Mouse (Mus musculus): ENCODE data around the gene Nectin2.
"Not testable (repeated sequence)": the region's sequence is repeated elsewhere in the genome, so short reads cannot be mapped to it uniquely, and the experiment has no call there.

The Nectin2 gene

GRCm38 (mm10) chr7:19688611-19689010, 61.7 kb downstream of the Nectin2 start:
- no peak for DNase-seq (ENCODE audit: low read depth, low spot score)

DNA sequence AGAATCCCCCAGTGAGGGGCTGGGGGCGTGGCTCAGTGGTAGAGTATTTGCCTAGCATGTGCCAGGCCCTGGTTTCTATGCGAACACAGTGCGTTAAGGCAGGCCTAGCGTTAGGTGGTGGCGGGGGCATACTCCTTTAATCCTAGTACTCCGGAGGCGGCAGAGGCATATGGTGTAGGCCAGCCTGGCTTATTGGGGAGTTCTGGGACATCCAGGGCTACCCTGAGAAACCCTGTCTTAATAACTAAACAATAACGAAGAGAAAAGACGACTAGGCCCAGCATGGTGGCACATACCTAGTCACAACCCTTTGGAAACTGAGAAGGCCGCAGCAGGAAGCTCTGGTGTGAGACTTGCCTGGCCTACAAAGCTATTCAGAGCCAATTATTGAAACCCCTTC, 62.2 kb downstream of the Nectin2 start:
- no peak for DNase-seq (ENCODE audit: low read depth, low spot score)

DNA sequence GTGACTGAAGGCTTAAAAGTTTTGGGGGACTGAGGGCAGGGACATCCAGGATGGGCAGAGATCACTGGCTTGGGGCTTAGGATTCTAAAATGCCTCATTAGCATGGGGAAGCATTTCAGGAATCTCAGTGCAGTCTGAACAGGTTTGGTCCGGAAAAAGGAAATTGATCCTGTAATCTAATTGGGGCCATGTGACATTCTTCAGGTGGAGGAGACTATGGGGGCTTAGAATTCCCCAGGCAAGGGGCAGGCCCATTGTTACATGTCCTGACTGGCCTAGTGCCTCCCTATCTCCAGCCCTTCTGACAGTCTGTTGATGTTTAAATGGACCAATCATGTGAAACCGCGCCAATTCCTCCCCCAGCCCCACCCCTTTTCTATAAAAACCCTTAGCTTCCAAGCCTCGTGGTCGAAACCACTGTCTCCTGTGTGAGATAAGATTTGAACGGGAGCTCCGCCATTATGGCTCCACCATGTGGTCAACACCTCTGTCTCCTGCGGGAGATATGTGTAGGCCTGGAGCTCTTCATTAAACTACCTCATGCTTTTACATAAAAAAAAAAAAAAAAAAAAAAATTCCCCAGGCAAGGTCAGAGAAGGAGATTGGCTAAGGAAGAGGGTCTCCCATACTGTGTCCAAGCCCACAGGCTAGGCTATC, 63.2 kb downstream of the Nectin2 start:
- not testable (repeated sequence) for DNase-seq (ENCODE audit: low read depth, low spot score)

GRCm38 (mm10) chr7:19686521-19686920, 63.8 kb downstream of the Nectin2 start:
- DNase-seq (ENCODE audit: low read depth, low spot score), result no peak

- no peak for DNase-seq (ENCODE audit: low read depth, low spot score)
Observed at GRCm38 (mm10) chr7:19685374-19685773, 64.9 kb downstream of the Nectin2 start.

DNA sequence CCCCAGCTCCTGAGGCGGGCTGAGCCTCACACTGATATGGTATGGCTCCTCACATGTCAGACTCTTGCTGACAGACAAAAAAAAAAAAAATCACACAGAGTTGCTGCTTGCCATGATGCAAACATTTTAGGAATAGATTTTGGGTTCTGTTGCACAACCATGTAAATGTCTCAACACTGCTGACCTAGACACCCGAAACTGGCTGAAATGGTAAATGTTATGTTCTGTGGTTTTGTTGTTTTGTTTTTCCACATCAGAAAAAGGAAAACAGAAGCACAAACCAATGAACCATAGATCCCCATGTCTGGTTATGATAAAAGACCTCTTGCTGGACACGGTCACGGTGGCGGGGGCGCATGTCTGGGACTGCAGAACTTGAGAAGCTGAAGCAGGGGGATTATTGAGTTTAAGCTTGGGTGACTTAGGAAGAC, 66.5 kb downstream of the Nectin2 start:
- no peak for DNase-seq (ENCODE audit: low read depth, low spot score)

DNA sequence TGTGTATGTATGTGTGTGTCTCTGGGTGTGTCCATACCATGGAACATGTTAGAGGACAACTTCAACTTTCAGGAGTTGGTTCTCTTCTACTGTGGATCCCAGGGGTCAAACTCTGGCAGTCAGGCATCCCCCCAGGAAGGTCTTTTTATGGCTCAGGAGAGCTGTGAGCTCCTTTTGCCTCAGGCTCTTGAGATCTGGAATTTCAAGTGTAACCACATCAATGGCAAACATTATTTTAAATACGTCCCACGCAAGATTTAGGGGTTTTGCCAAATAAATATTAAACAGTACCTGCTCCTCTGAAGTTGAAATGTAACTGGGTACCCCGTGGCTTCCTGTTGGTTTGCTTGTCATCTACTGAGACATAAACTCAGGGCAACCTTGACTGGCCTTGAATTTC, 67.3 kb downstream of the Nectin2 start:
- DNase-seq (ENCODE audit: low read depth, low spot score), result no peak

DNA sequence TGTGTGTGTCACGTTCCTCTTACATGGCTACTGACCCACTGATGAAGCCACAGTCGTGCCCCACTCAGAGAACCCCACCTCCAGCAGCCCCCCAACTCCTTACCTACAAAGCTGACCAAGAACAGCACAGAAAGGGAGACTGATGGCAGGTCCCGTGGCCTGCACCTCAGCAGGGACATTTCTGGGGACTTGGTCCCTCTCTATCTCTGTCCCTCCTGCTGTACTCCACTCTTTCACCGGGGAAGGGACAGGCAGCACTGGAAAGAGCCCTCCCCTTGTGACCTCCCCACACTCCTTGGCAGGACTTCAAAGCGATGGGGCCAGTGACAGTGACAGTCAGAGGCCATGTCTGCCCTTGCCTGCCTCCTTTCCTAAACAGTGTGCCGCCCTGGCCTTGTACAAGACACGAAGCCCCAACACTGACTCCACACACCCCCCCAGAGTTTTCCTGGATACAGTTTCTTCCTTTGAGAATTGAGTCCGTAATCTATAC, 69.0 kb downstream of the Nectin2 start, which contains the start of the genes Gm44805 and Apoc4:
Gene Gm44805 (minus strand): TSS at position 222 of the 493 bp plus-strand sequence.
Gene Apoc4 (minus strand): TSS at position 278 of the 493 bp plus-strand sequence.
- no peak for DNase-seq (ENCODE audit: low read depth, low spot score)

DNA sequence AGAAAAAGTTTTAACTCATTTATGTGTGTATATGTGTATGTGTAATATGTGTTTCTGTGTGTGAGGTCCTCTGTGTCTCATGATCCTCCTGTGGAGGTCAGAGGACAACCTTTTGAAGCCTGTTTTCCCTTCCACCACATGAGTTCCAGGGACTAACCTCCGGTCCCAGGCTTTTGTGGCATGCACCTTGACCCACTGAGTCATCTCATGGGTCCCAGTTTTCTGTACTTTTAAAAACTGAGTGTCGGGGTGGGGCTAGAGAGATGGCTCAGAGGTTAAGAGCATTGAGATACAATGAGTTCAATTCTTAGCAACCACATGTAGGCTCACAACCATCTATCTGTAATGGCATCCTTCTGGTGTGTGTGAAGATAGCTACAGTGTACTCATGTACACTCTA, 69.6 kb downstream of the Nectin2 start:
- no peak for DNase-seq (ENCODE audit: low read depth, low spot score)

DNA sequence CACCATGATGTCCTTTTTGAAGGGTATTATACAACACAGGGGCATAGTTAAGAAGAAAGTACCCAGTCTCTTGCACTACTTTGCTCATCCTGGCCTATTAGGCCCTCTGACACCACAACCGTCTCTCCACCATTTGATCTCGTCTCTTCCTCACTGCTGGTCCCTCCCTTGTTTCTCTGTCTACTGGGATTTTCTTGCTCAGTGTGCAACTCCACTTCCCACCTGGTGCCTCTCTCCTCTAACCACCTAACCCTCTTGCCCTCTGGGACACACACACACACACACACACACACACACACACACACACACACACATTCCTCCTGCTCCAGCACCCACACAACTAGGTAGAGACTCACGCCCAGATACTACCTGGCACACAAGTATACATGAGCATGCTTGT, 71.4 kb downstream of the Nectin2 start:
- DNase-seq (ENCODE audit: low read depth, low spot score), result no peak

- no peak for DNase-seq (ENCODE audit: low read depth, low spot score)
Observed at GRCm38 (mm10) chr7:19677872-19678271, 72.4 kb downstream of the Nectin2 start, which contains the start of gene Apoc2. TSS of gene Apoc2 (minus strand) at chr7:19677941.

GRCm38 (mm10) chr7:19676662-19677061, 73.6 kb downstream of the Nectin2 start:
- no peak for DNase-seq (ENCODE audit: low read depth, low spot score)

GRCm38 (mm10) chr7:19675824-19676223, 74.5 kb downstream of the Nectin2 start:
- DNase-seq (ENCODE audit: low read depth, low spot score), result no peak

DNA sequence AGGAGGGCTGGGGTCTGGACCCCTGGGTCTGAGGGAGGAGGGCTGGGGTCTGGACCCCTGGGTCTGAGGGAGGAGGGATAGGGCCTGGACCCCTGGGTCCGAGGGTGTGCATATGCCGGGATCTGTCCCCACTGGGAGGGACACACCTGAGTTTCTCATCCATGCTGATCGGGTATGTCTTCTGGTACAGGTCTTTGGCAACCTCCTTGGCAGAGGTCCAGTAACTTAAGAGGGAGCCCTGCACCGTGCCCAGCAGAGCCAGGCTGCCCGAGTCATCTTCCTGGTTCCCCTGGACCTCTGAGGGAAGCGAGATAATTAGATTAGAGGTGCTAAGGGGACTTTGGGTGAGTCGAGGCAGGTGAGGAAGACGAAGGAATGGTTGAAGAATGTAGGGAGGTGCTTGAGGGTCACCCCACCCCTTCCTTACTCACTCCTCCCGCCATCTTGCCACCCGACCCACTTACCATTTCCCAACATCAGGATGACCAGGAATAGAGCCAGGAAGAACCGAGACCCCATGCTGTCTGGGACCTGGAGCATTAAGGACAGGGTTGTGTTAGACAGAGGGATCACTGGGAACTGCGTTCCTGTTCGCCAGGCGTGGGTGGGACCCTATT, 77.1 kb downstream of the Nectin2 start:
- no peak for DNase-seq (ENCODE audit: low read depth, low spot score)

DNA sequence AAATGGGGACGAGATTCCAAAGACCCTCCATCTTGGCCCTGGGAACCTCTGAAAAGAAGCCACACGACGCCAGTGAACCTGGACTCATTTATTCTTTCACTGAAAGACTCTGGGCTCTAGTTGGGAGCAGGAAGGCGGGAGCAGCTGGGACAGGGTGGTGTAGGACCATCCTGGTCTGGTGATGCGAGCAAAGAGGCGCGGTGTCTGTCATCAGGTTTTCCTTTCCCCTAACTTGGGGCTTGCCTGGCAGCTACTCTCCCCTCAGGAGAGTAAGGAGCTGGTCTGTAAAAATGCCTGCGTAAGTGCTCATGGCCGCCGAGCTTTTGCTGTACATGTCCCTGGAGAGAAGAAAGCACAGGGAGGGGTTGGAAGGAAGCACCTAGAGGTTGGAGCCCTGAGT, 78.8 kb downstream of the Nectin2 start:
- DNase-seq (ENCODE audit: low read depth, low spot score), result no peak

GRCm38 (mm10) chr7:19668947-19669721, 81.1 kb downstream of the Nectin2 start:
- DNase-seq (ENCODE audit: low read depth, low spot score), result peak; percentile 87

GRCm38 (mm10) chr7:19667434-19667833, 82.8 kb downstream of the Nectin2 start:
- DNase-seq (ENCODE audit: low read depth, low spot score), result no peak

GRCm38 (mm10) chr7:19666750-19667149, 83.5 kb downstream of the Nectin2 start:
- no peak for DNase-seq (ENCODE audit: low read depth, low spot score)
